8 mouse cellular contexts compared by ENCODE assay signal in genomic region chr19:46531071-46532030, GRCm38 (mm10). TPM values are rescaled to one million over a fixed set of nuclear protein-coding genes. Genes with fewer than 3 reads are reported as not detected.
DNase-seq lines count a peak whose midpoint lies in the region; ATAC-seq and TF ChIP-seq lines count a peak whose summit lies in the region.

No protein-coding gene starts in this region.

- H3K9ac ChIP-seq in embryonic facial prominence, embryonic 14.5 days (ENCODE audit: low read depth, low read length) = 0 out of 2 replicates have a peak overlapping the region, but pooled peaks have one; percentile 37
- peak overlapping the region; percentile 35 for H3K9ac ChIP-seq in hindbrain, embryonic 14.5 days
- no peak overlapping the region for H3K9ac ChIP-seq in liver, postnatal 0 days (replicated peaks)

- TF ChIP-seq CTCF in liver, postnatal 0 days (IDR thresholded peaks at IDR 0.05; ENCODE audit: low read depth) = no peak

- WGBS in embryonic facial prominence, embryonic 14.5 days = 7% methylated on average over 16 of the region's 16 CpGs
- 10% methylated on average over 16 of the region's 16 CpGs for WGBS in hindbrain, embryonic 14.5 days
- 41% methylated on average over 16 of the region's 16 CpGs for WGBS in liver, postnatal 0 days (ENCODE audit: insufficient replicate concordance)

- no peaks in the 10 kb centered on the region for H3K27me3 ChIP-seq in megakaryocyte, embryonic 14.5 days (replicated peaks)
- H3K27me3 ChIP-seq in embryonic facial prominence, embryonic 14.5 days (replicated peaks; ENCODE audit: control insufficient read depth, insufficient read depth, low read length) = no peaks in the 10 kb centered on the region
- H3K27me3 ChIP-seq in hindbrain, embryonic 14.5 days (ENCODE audit: control insufficient read depth, insufficient read depth, low read length) = no peaks in the 10 kb centered on the region
- no peaks in the 10 kb centered on the region for H3K27me3 ChIP-seq in liver, postnatal 0 days (ENCODE audit: insufficient read depth, low read length)

- peak overlapping the region; percentile 78 for H3K27ac ChIP-seq in embryonic facial prominence, embryonic 14.5 days (replicated peaks; ENCODE audit: low read depth, low read length)
- peak overlapping the region; percentile 92 for H3K27ac ChIP-seq in hindbrain, embryonic 14.5 days
- H3K27ac ChIP-seq in liver, postnatal 0 days (ENCODE audit: low read depth) = no peak overlapping the region

- peak overlapping the region; percentile 30 for H3K4me2 ChIP-seq in embryonic facial prominence, embryonic 14.5 days (ENCODE audit: low read depth, low read length)
- peak overlapping the region; percentile 17; the same call in 1 of the 2 replicates for H3K4me2 ChIP-seq in hindbrain, embryonic 14.5 days (replicated peaks)
- H3K4me2 ChIP-seq in liver, postnatal 0 days (ENCODE audit: low read depth, low read length) = peak overlapping the region; percentile 38; the same call in 1 of the 2 replicates

- no peaks in the 10 kb centered on the region for H3K9me3 ChIP-seq in megakaryocyte, embryonic 14.5 days
- no peaks in the 10 kb centered on the region for H3K9me3 ChIP-seq in embryonic facial prominence, embryonic 14.5 days (ENCODE audit: control insufficient read depth, low read length)
- no peaks in the 10 kb centered on the region for H3K9me3 ChIP-seq in hindbrain, embryonic 14.5 days (ENCODE audit: control insufficient read depth, low read length)
- no peaks in the 10 kb centered on the region for H3K9me3 ChIP-seq in liver, postnatal 0 days (ENCODE audit: low read length)

- H3K36me3 ChIP-seq in megakaryocyte, embryonic 14.5 days (replicated peaks; ENCODE audit: low read length) = peaks cover 6% of the 10 kb centered on the region
- no peaks in the 10 kb centered on the region for H3K36me3 ChIP-seq in embryonic facial prominence, embryonic 14.5 days (ENCODE audit: control insufficient read depth, insufficient read depth, low read length)
- H3K36me3 ChIP-seq in hindbrain, embryonic 14.5 days (replicated peaks; ENCODE audit: control insufficient read depth, insufficient read depth) = no peaks in the 10 kb centered on the region
- H3K36me3 ChIP-seq in liver, postnatal 0 days (replicated peaks; ENCODE audit: insufficient read depth, low read length) = no peaks in the 10 kb centered on the region

- ATAC-seq in megakaryocyte, adult 5-6 weeks (ENCODE audit: poor library complexity, severe bottlenecking) = no peak
- ATAC-seq in embryonic facial prominence, embryonic 14.5 days (ENCODE audit: low read depth) = no peak
- ATAC-seq in hindbrain, embryonic 14.5 days (ENCODE audit: low FRiP score) = no peak
- ATAC-seq in liver, postnatal 0 days = no peak
- no peak for ATAC-seq in monocyte, adult 5-6 weeks (replicated peaks; ENCODE audit: insufficient number of reproducible peaks, low FRiP score, low TSS enrichment, poor library complexity, severe bottlenecking)
- ATAC-seq in erythroid progenitor cell, adult 5-6 weeks (replicated peaks; ENCODE audit: low FRiP score, poor library complexity, severe bottlenecking) = no peak

- DNase-seq in embryonic facial prominence, embryonic 14.5 days (ENCODE audit: low spot score) = peak; percentile 70
- no peak for DNase-seq in hindbrain, embryonic 14.5 days (ENCODE audit: low spot score)
- DNase-seq in liver, postnatal 0 days = no peak
- no peak for DNase-seq in Muller cell, postnatal 12 days (ENCODE audit: inconsistent ontology term)

- TF ChIP-seq EP300 in liver, postnatal 0 days (IDR thresholded peaks at IDR 0.05; ENCODE audit: low read depth) = no peak

- peaks cover 84% of the 10 kb centered on the region for H3K4me1 ChIP-seq in megakaryocyte, embryonic 14.5 days
- peaks cover 58% of the 10 kb centered on the region for H3K4me1 ChIP-seq in embryonic facial prominence, embryonic 14.5 days (ENCODE audit: control insufficient read depth, insufficient read depth, low read length)
- peaks cover 72% of the 10 kb centered on the region for H3K4me1 ChIP-seq in hindbrain, embryonic 14.5 days (replicated peaks; ENCODE audit: control insufficient read depth, insufficient read depth, low read length)
- H3K4me1 ChIP-seq in liver, postnatal 0 days (ENCODE audit: insufficient read depth) = peaks cover 46% of the 10 kb centered on the region

- peak overlapping the region; percentile 18 for H3K4me3 ChIP-seq in megakaryocyte, embryonic 14.5 days (replicated peaks)
- H3K4me3 ChIP-seq in embryonic facial prominence, embryonic 14.5 days (ENCODE audit: low read depth, low read length) = no peak overlapping the region
- H3K4me3 ChIP-seq in hindbrain, embryonic 14.5 days (replicated peaks; ENCODE audit: low read length) = no peak overlapping the region
- no peak overlapping the region for H3K4me3 ChIP-seq in liver, postnatal 0 days (ENCODE audit: low read depth, low read length)

RNA-seq across cellular contexts. Expression of gene Trim8, which starts 29.8 kb away (rescaled TPM):
- 207 and 435 TPM in 2 replicates for polyA plus RNA-seq in megakaryocyte, embryonic 14.5 days (2012; ENCODE audit: insufficient read depth, low replicate concordance)
- total RNA-seq in megakaryocyte, adult 5-6 weeks (2015) = 14.1 and 18.2 TPM in 2 replicates
- total RNA-seq in megakaryocyte, adult 5-6 weeks (2017) = 18.0 and 20.1 TPM in 2 replicates
- 21.5 and 27.1 TPM in 2 replicates for polyA plus RNA-seq in embryonic facial prominence, embryonic 14.5 days (2014; fragmentation: Nextera tagmentation; extraction: Ambion mirVana)
- 37.5 and 39.4 TPM in 2 replicates for polyA plus RNA-seq in hindbrain, embryonic 14.5 days (2014; fragmentation: Nextera tagmentation; extraction: Ambion mirVana)
- 7.9 and 9.8 TPM in 2 replicates for polyA plus RNA-seq in liver, postnatal 0 days (2015; fragmentation: Nextera tagmentation; extraction: Ambion mirVana)
- 35.4 to 50.0 TPM (median 39.9 TPM) in 3 replicates for total RNA-seq in monocyte, adult 5-6 weeks (2017)
- 4.2 and 9.4 TPM in 2 replicates for total RNA-seq in erythroid progenitor cell, adult 5-6 weeks (2015; ENCODE audit: low replicate concordance)
- 5.5 and 7.7 TPM in 2 replicates for total RNA-seq in erythroid progenitor cell, adult 5-6 weeks (2017; ENCODE audit: low replicate concordance)

RNA-seq across cellular contexts. Expression of gene Arl3, which starts 41.6 kb away (rescaled TPM):
- polyA plus RNA-seq in megakaryocyte, embryonic 14.5 days (2012; ENCODE audit: insufficient read depth, low replicate concordance) = 5.8 and 22.9 TPM in 2 replicates
- 13.5 and 15.7 TPM in 2 replicates for total RNA-seq in megakaryocyte, adult 5-6 weeks (2015)
- 13.2 and 21.6 TPM in 2 replicates for total RNA-seq in megakaryocyte, adult 5-6 weeks (2017)
- 83.7 and 94.0 TPM in 2 replicates for polyA plus RNA-seq in embryonic facial prominence, embryonic 14.5 days (2014; fragmentation: Nextera tagmentation; extraction: Ambion mirVana)
- polyA plus RNA-seq in hindbrain, embryonic 14.5 days (2014; fragmentation: Nextera tagmentation; extraction: Ambion mirVana) = 130 and 141 TPM in 2 replicates
- 17.0 and 17.1 TPM in 2 replicates for polyA plus RNA-seq in liver, postnatal 0 days (2015; fragmentation: Nextera tagmentation; extraction: Ambion mirVana)
- 7.1 to 26.2 TPM (median 18.2 TPM) in 3 replicates for total RNA-seq in monocyte, adult 5-6 weeks (2017)
- 4.6 and 15.1 TPM in 2 replicates for total RNA-seq in erythroid progenitor cell, adult 5-6 weeks (2015; ENCODE audit: low replicate concordance)
- total RNA-seq in erythroid progenitor cell, adult 5-6 weeks (2017; ENCODE audit: low replicate concordance) = 6.7 and 24.4 TPM in 2 replicates

RNA-seq across cellular contexts. Expression of gene Sfxn2, which starts 41.8 kb away (rescaled TPM):
- 0.38 TPM in 1 of 2 replicates, not detected in the other for polyA plus RNA-seq in megakaryocyte, embryonic 14.5 days (2012; ENCODE audit: insufficient read depth, low replicate concordance)
- total RNA-seq in megakaryocyte, adult 5-6 weeks (2015) = 5.2 and 6.6 TPM in 2 replicates
- total RNA-seq in megakaryocyte, adult 5-6 weeks (2017) = 7.7 and 9.6 TPM in 2 replicates
- polyA plus RNA-seq in embryonic facial prominence, embryonic 14.5 days (2014; fragmentation: Nextera tagmentation; extraction: Ambion mirVana) = 16.7 and 19.7 TPM in 2 replicates
- polyA plus RNA-seq in hindbrain, embryonic 14.5 days (2014; fragmentation: Nextera tagmentation; extraction: Ambion mirVana) = 7.2 and 8.4 TPM in 2 replicates
- polyA plus RNA-seq in liver, postnatal 0 days (2015; fragmentation: Nextera tagmentation; extraction: Ambion mirVana) = 63.0 and 63.4 TPM in 2 replicates
- 8.9 to 11.1 TPM (median 10.2 TPM) in 3 replicates for total RNA-seq in monocyte, adult 5-6 weeks (2017)
- 0.72 and 19.3 TPM in 2 replicates for total RNA-seq in erythroid progenitor cell, adult 5-6 weeks (2015; ENCODE audit: low replicate concordance)
- 0.98 and 5.8 TPM in 2 replicates for total RNA-seq in erythroid progenitor cell, adult 5-6 weeks (2017; ENCODE audit: low replicate concordance)
